Mouse (Mus musculus) hindbrain, embryonic 14.5 days (tissue): ENCODE results near the gene Srsf3. TPM values are rescaled to one million over a fixed set of nuclear protein-coding genes. Genes with fewer than 3 reads are reported as not detected.

Source experiments
- ATAC-seq: fragments of 200-750 bp; cut with Nextera tagmentation; 2 replicates; pipeline ENCODE4 v1.8.0; 2017; ENCODE audit warnings: moderate number of reproducible peaks, mild to moderate bottlenecking, moderate TSS enrichment, moderate library complexity; ENCODE audit not compliant: low FRiP score
- DNase-seq: peaks from one replicate; pipeline ENCODE4 v3.0.0-alpha.2; 2015; ENCODE audit warnings: low spot score
- H3K27ac ChIP-seq: fragments of 300-500 bp; sonication (generic); 2 replicates; pipeline ENCODE4 v1.5.1; 2014; ENCODE audit warnings: mild to moderate bottlenecking, moderate library complexity
- H3K27me3 ChIP-seq: fragments of 300-500 bp; sonication (generic); 2 replicates; pipeline ENCODE4 v1.6.1; 2014; ENCODE audit warnings: mild to moderate bottlenecking, low read length, mixed read lengths; ENCODE audit not compliant: control insufficient read depth, insufficient read depth
- H3K36me3 ChIP-seq: fragments of 300-500 bp; sonication (generic); replicated peaks from 2 replicates; pipeline ENCODE4 v1.6.1; 2014; ENCODE audit not compliant: control insufficient read depth, insufficient read depth
- H3K4me1 ChIP-seq: fragments of 300-500 bp; sonication (generic); replicated peaks from 2 replicates; pipeline ENCODE4 v1.6.1; 2014; ENCODE audit warnings: antibody characterized with exemption, low read length, mixed read lengths; ENCODE audit not compliant: control insufficient read depth, insufficient read depth
- H3K4me2 ChIP-seq: fragments of 300-500 bp; sonication (generic); replicated peaks from 2 replicates; pipeline ENCODE4 v1.6.1; 2014; ENCODE audit warnings: mild to moderate bottlenecking, moderate library complexity
- H3K4me3 ChIP-seq: fragments of 300-500 bp; sonication (generic); replicated peaks from 2 replicates; pipeline ENCODE4 v1.5.1; 2014; ENCODE audit warnings: mild to moderate bottlenecking, low read length
- H3K9ac ChIP-seq: fragments of 300-500 bp; sonication (generic); 2 replicates; pipeline ENCODE4 v1.6.1; 2014
- H3K9me3 ChIP-seq: fragments of 300-500 bp; sonication (generic); 2 replicates; pipeline ENCODE4 v1.6.1; 2016; ENCODE audit warnings: low read length; ENCODE audit not compliant: control insufficient read depth
- WGBS: fragments of 180-500 bp; shearing (Covaris S2); extraction: QIAGEN DNeasy Blood & Tissue Kit; methylation state at CpG from one replicate; pipeline ENCODE4 v1.1.7; 2014; 5-methylcytosine and 5-hydroxymethylcytosine counted together
- polyA plus RNA-seq: library from polyadenylated mRNA; unstranded; fragments of >200 nt; fragmentation: Nextera tagmentation; extraction: Ambion mirVana; gene quantifications from 2 replicates; pipeline ENCODE4 v1.2.1, GENCODE M21; 2014

The Srsf3 gene
- polyA plus RNA-seq, 1 experiment from 2014 or later, result 446 TPM

DNA sequence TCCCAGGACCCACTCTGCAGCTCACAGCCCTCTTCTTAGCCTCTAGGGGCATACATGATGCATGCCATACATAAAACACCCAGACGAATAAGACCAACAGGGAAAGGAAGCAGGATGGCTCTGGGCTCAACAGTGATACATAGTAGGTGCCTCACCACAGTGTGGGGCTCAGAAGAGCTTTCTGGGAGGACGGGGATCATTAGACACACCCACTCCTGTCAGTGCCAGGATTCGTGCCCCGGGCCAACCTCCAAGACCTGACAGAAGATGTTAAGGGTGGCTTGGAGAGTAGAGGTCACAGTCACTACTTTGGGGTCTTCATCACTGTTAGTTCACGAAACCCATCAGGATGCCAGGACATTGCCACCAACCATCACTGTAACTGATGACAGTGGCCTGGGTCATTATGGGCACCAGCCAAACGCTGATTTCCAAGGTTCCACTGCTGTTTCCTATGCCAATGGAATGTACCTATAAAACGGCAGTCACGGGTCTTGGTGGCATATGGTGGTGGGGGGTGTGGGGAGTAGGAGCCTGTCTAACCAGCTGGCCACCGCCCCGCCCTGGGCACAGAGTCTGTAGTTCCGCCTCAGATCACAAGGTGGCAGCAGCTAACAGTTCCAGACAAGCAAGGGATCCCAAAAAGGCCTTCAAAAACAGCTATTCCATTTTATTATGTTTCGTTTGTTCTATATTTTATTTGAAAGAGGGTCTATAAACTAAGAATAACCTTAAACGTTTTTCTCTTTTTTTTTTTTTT lies 16.5 kb downstream of the Srsf3 start:
- H3K9me3 ChIP-seq, result no peaks in the 10 kb centered on the region
- no peak overlapping the region for H3K27ac ChIP-seq
- DNase-seq (peak; percentile 86), ATAC-seq (no peak; the same call in 1 of the 2 replicates)
- WGBS, result 22% methylated on average over 13 of the region's 13 CpGs
- no peaks in the 10 kb centered on the region for H3K27me3 ChIP-seq
- peaks cover 42% of the 10 kb centered on the region for H3K36me3 ChIP-seq
- H3K4me3 ChIP-seq, result no peak overlapping the region
- H3K4me1 ChIP-seq, result 0 out of 2 replicates have a peak, but pooled peaks cover 3% of the 10 kb centered on the region
- H3K4me2 ChIP-seq, result no peak overlapping the region
- no peak overlapping the region for H3K9ac ChIP-seq

DNA sequence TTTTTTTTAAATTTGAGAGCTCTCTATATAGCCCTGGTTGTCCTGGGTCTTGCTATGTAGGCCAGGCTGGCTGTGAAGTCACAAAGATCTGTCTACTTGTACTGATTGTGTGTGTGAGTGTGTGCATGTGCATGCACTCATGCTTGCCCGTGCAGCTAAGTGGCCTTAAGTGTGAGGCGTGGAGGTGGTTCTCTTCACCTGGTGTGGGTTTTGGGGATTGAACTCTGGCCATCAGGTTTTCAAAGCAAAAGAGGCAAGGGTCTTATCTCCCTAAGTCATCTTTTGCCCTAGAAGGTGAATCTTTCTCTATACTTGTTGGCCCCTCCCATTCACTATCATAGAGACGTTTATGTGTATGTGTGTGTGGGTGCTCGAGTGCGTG lies 17.1 kb downstream of the Srsf3 start:
- Histone ChIP-seq H3K27ac (no peak overlapping the region), H3K4me3 (no peak overlapping the region), H3K27me3 (no peaks in the 10 kb centered on the region), H3K9ac (no peak overlapping the region), H3K4me2 (no peak overlapping the region), H3K9me3 (no peaks in the 10 kb centered on the region), H3K4me1 (0 out of 2 replicates have a peak, but pooled peaks cover 3% of the 10 kb centered on the region), H3K36me3 (peaks cover 36% of the 10 kb centered on the region)
- ATAC-seq (no peak), DNase-seq (no peak)
- WGBS, result 78% methylated on average over 5 of the region's 5 CpGs

DNA sequence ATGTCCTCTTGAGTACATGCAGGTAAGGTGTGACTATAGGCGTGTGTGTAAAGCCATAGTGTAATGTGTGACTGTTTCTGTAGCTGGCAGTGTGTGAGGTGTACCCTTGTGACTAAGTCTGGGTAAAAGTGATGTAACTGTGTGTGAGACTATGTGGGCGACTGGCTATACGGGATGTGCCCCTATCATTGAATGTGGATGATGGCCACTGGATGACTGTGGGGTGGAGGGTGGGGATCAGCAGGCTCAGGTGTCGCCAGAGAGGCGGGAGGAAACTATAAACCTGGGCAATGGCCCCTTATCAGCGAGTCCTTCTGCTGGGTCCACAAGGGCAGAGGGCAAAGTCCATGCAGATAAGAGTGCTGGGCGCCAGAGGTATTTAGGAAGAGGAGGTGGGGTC lies 17.5 kb downstream of the Srsf3 start:
- WGBS, result 91% methylated on average over 7 of the region's 7 CpGs
- no peak overlapping the region for H3K27ac ChIP-seq
- DNase-seq (no peak), ATAC-seq (no peak)
- H3K4me1 ChIP-seq, result 0 out of 2 replicates have a peak, but pooled peaks cover 3% of the 10 kb centered on the region
- H3K36me3 ChIP-seq, result peaks cover 32% of the 10 kb centered on the region
- H3K4me2 ChIP-seq, result no peak overlapping the region
- no peak overlapping the region for H3K4me3 ChIP-seq
- no peak overlapping the region for H3K9ac ChIP-seq
- no peaks in the 10 kb centered on the region for H3K27me3 ChIP-seq
- H3K9me3 ChIP-seq, result no peaks in the 10 kb centered on the region

DNA sequence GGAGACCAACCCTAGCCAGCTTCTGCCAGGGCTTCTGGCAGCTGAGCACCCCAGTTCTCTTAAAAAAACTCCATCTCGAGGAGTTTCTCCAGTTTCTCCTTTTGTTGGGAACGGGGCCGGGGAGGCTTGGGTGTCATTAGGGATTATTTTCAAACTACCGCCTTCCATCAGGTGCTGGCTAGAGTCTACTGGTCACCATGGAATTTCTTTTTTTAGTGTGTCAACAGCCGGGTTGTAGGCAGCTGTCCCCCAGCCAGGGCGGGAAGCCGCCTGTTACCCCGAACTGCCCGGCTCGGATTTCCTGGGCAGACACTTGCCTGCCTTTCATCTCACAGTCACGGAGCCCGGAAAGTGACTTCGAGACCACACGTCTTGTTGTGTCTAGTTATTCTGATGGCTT lies 18.4 kb downstream of the Srsf3 start:
- H3K9ac ChIP-seq, result no peak overlapping the region
- H3K27ac ChIP-seq, result no peak overlapping the region
- no peak overlapping the region for H3K4me2 ChIP-seq
- 0 out of 2 replicates have a peak, but pooled peaks cover 3% of the 10 kb centered on the region for H3K4me1 ChIP-seq
- whole genome bisulfite sequencing, result 68% methylated on average over 14 of the region's 14 CpGs
- DNase-seq, result no peak
- no peaks in the 10 kb centered on the region for H3K27me3 ChIP-seq
- peaks cover 23% of the 10 kb centered on the region for H3K36me3 ChIP-seq
- no peak overlapping the region for H3K4me3 ChIP-seq
- H3K9me3 ChIP-seq, result no peaks in the 10 kb centered on the region
- ATAC-seq, result no peak

- Histone ChIP-seq H3K27ac (no peak overlapping the region), H3K9ac (no peak overlapping the region), H3K9me3 (no peaks in the 10 kb centered on the region), H3K36me3 (0 out of 2 replicates have a peak, but pooled peaks cover 2% of the 10 kb centered on the region), H3K4me3 (no peak overlapping the region), H3K27me3 (no peaks in the 10 kb centered on the region), H3K4me2 (no peak overlapping the region), H3K4me1 (peaks cover 15% of the 10 kb centered on the region)
- ATAC-seq (no peak), DNase-seq (no peak)
- WGBS, result 78% methylated on average over 6 of the region's 6 CpGs
These were observed 20.6 kb downstream of the Srsf3 start for GRCm38 (mm10) chr17:29053067-29053466.

GRCm38 (mm10) chr17:29053841-29054240 lies 21.4 kb downstream of the Srsf3 start:
- no peaks in the 10 kb centered on the region for H3K27me3 ChIP-seq
- no peak for DNase-seq
- H3K4me1 ChIP-seq, result peaks cover 23% of the 10 kb centered on the region
- H3K4me2 ChIP-seq, result no peak overlapping the region
- no peaks in the 10 kb centered on the region for H3K9me3 ChIP-seq
- no peak overlapping the region for H3K9ac ChIP-seq
- H3K36me3 ChIP-seq, result no peaks in the 10 kb centered on the region
- no peak overlapping the region for H3K4me3 ChIP-seq
- WGBS, result 71% methylated on average over 7 of the region's 7 CpGs
- H3K27ac ChIP-seq, result no peak overlapping the region
- no peak for ATAC-seq

- Histone ChIP-seq H3K9ac (no peak overlapping the region), H3K4me2 (no peak overlapping the region), H3K27ac (no peak overlapping the region), H3K27me3 (no peaks in the 10 kb centered on the region), H3K4me3 (no peak overlapping the region), H3K9me3 (no peaks in the 10 kb centered on the region), H3K4me1 (peaks cover 23% of the 10 kb centered on the region), H3K36me3 (no peaks in the 10 kb centered on the region)
- WGBS, result 85% methylated on average over 6 of the region's 6 CpGs
- no peak for ATAC-seq
- DNase-seq, result no peak
These were observed 22.0 kb downstream of the Srsf3 start for GRCm38 (mm10) chr17:29054429-29054828.

DNA sequence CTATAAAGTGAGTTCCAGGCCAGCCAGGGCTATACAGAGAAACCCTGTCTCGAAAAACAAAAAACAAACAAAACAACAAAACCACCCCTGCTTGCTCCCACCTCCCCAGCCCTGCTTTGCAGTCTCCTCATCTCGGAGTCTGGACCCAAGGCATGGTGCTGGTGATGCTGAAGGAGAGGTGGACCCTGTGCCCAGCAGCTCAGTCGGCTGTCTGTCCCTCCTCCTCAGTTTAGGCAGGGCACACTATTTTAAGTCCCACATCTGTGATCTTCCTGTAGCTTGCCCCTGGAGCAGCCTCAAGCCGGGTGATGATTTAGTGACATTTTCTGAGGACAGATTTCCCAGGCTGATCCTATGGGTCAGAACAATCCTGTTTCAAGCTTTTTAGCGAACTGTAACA lies 23.2 kb downstream of the Srsf3 start:
- Histone ChIP-seq H3K36me3 (no peaks in the 10 kb centered on the region), H3K9ac (no peak overlapping the region), H3K4me2 (no peak overlapping the region), H3K9me3 (no peaks in the 10 kb centered on the region), H3K27me3 (no peaks in the 10 kb centered on the region), H3K4me3 (no peak overlapping the region), H3K27ac (no peak overlapping the region), H3K4me1 (peaks cover 21% of the 10 kb centered on the region)
- ATAC-seq, result no peak
- 68% methylated on average over 5 of the region's 5 CpGs for WGBS
- no peak for DNase-seq

GRCm38 (mm10) chr17:29056207-29056606 lies 23.8 kb downstream of the Srsf3 start:
- DNase-seq (no peak), ATAC-seq (no peak)
- Histone ChIP-seq H3K4me2 (no peak overlapping the region), H3K27ac (no peak overlapping the region), H3K27me3 (no peaks in the 10 kb centered on the region), H3K4me1 (peaks cover 20% of the 10 kb centered on the region), H3K9ac (no peak overlapping the region), H3K36me3 (no peaks in the 10 kb centered on the region), H3K9me3 (no peaks in the 10 kb centered on the region), H3K4me3 (no peak overlapping the region)
- WGBS, result 34% methylated on average over 7 of the region's 7 CpGs
